Mouse (Mus musculus): Measurements from ENCODE around the gene Fam20a. TPM values are rescaled to one million over a fixed set of nuclear protein-coding genes. Genes with fewer than 3 reads are reported as not detected.
A peak's percentile ranks its signal among the peaks of the same experiment; 100 is the strongest.

The Fam20a gene
- 10.6 and 11.8 TPM in 2 replicates for polyA plus RNA-seq (2012; rRNA removed)

- peak; percentile 37 for DNase-seq (ENCODE audit: low spot score)
Measured at GRCm38 (mm10) chr11:109721781-109722446, at the start of gene Fam20a. TSS of gene Fam20a (minus strand) at chr11:109722279.

- no peak for DNase-seq (ENCODE audit: low spot score)
Measured at GRCm38 (mm10) chr11:109771381-109771780, 49.3 kb upstream of the Fam20a start.

- no peak for DNase-seq (ENCODE audit: low spot score)
Measured at GRCm38 (mm10) chr11:109770185-109770584, 48.1 kb upstream of the Fam20a start.

GRCm38 (mm10) chr11:109769091-109769490 lies 47.0 kb upstream of the Fam20a start:
- DNase-seq (ENCODE audit: low spot score) = no peak

- DNase-seq (ENCODE audit: low spot score) = no peak
Measured at GRCm38 (mm10) chr11:109760063-109760462, 38.0 kb upstream of the Fam20a start.

GRCm38 (mm10) chr11:109758616-109759215 lies 36.6 kb upstream of the Fam20a start:
- DNase-seq (ENCODE audit: low spot score) = no peak

- DNase-seq (ENCODE audit: low spot score) = no peak
Measured at GRCm38 (mm10) chr11:109754105-109754602, 32.1 kb upstream of the Fam20a start.

GRCm38 (mm10) chr11:109751636-109752603 lies 29.8 kb upstream of the Fam20a start:
- no peak for DNase-seq (ENCODE audit: low spot score)

GRCm38 (mm10) chr11:109745210-109745609 lies 23.1 kb upstream of the Fam20a start:
- no peak for DNase-seq (ENCODE audit: low spot score)

- no peak for DNase-seq (ENCODE audit: low spot score)
Measured at GRCm38 (mm10) chr11:109737967-109738366, 15.9 kb upstream of the Fam20a start.

- no peak for DNase-seq (ENCODE audit: low spot score)
Measured at GRCm38 (mm10) chr11:109736406-109736805, 14.3 kb upstream of the Fam20a start.

GRCm38 (mm10) chr11:109734341-109734740 lies 12.3 kb upstream of the Fam20a start:
- DNase-seq (ENCODE audit: low spot score) = no peak

- no peak for DNase-seq (ENCODE audit: low spot score)
Measured at GRCm38 (mm10) chr11:109732726-109733438, 10.8 kb upstream of the Fam20a start.

- no peak for DNase-seq (ENCODE audit: low spot score)
Measured at GRCm38 (mm10) chr11:109728371-109728770, 6.3 kb upstream of the Fam20a start.

- no peak for DNase-seq (ENCODE audit: low spot score)
Measured at GRCm38 (mm10) chr11:109722711-109723110, 632 bp upstream of the Fam20a start.

- peak; percentile 35 for DNase-seq (ENCODE audit: low spot score)
Measured at GRCm38 (mm10) chr11:109721320-109721780, 729 bp downstream of the Fam20a start.

GRCm38 (mm10) chr11:109720809-109721319 lies 1.2 kb downstream of the Fam20a start:
- no peak for DNase-seq (ENCODE audit: low spot score)

- DNase-seq (ENCODE audit: low spot score) = no peak
Measured at GRCm38 (mm10) chr11:109719399-109719798, 2.7 kb downstream of the Fam20a start.

- no peak for DNase-seq (ENCODE audit: low spot score)
Measured at GRCm38 (mm10) chr11:109717966-109718895, 3.8 kb downstream of the Fam20a start.

- DNase-seq (ENCODE audit: low spot score) = no peak
Measured at GRCm38 (mm10) chr11:109717448-109717847, 4.6 kb downstream of the Fam20a start.
